Mouse (Mus musculus): ENCODE measurements around the gene Gtf2ird1. TPM values are rescaled to one million over a fixed set of nuclear protein-coding genes. Genes with fewer than 3 reads are reported as not detected.

Gene Gtf2ird1
- total and polyA plus RNA-seq, 3 experiments, result 12.8 to 39.0 (median 13.1) TPM

DNA sequence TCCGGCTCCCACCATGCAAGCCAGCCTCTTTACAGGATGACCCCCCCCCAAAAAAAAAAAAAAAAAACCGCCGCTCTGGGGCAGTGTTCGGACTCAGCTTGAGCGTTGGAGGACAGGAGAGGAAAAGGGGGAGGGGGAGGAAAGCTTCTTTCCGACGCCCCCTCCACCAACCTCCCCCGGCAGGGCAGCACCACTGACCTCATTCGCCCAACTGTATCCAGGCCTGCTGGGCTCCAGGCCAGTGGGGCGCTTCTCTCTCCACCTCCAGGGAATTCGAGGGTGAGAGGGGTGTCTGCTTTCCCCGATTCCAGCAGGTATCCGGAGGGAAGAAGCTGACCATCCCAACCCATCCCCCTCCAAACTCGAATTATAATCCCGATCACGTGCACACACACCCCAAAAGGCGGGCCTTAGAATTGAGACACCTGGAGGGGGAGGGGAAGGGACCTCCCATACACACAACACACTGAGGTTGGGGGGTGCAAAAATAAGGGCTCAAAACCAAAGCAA lies 547 bp downstream of the Gtf2ird1 start:
- Histone ChIP-seq H3K27ac (ENCODE audit: insufficient read depth, low read depth) (no peak overlapping the region), H3K36me3 (replicated peaks in 1 of 2; ENCODE audit: control insufficient read depth in 1 of 2, insufficient read depth in 1 of 2, low read length in 1 of 2) (peaks cover 0 to 20% of the 10 kb centered on the region in 2 experiments), H3K4me2 (ENCODE audit: insufficient read depth, low read depth, poor library complexity, severe bottlenecking) (peak overlapping the region; percentile 57), H3K27me3 (replicated peaks) (no peaks in the 10 kb centered on the region), H3K9ac (ENCODE audit: insufficient read depth, low read depth) (peak overlapping the region; percentile 72), H3K79me2 (replicated peaks; ENCODE audit: control insufficient read depth, extremely low read depth, insufficient read depth, poor library complexity, severe bottlenecking) (no peaks in the 10 kb centered on the region), H3K4me1 (ENCODE audit: control insufficient read depth in 1 of 2, insufficient read depth in 2 of 2) (peaks cover 0 to 16% of the 10 kb centered on the region in 2 experiments; a peak in 2 of 4 replicates), H3K9me3 (replicated peaks; ENCODE audit: low read length) (peaks cover 9% of the 10 kb centered on the region), H3K4me3 (replicated peaks in 1 of 3; ENCODE audit: low read depth in 2 of 3, low read length in 2 of 3, poor library complexity in 1 of 3) (peak overlapping the region; percentile 67 to 81 (median 79))
- TF ChIP-seq MXI1 (IDR thresholded peaks at IDR 0.05; ENCODE audit: low read depth, low read length) (peak; percentile 43; the same call in 1 of the 2 replicates), USF1 (IDR thresholded peaks at IDR 0.05; ENCODE audit: low read depth, low read length) (peak; percentile 50), ZKSCAN1 (IDR thresholded peaks at IDR 0.05; ENCODE audit: borderline replicate concordance, low read depth, low read length) (no peak), JUND (conservative IDR thresholded peaks at IDR 0.05; ENCODE audit: low read depth, low read length) (no peak), CTCF (conservative IDR thresholded peaks at IDR 0.05 in 1 of 2, IDR thresholded peaks at IDR 0.05 in 1 of 2; ENCODE audit: low read depth in 2 of 2, low read length in 2 of 2) (no peak), NRF1 (IDR thresholded peaks at IDR 0.05; ENCODE audit: low read depth, low read length) (no peak), USF2 (conservative IDR thresholded peaks at IDR 0.05; ENCODE audit: low read depth, low read length) (peak; percentile 39), EP300 (IDR thresholded peaks at IDR 0.05; ENCODE audit: low read length) (no peak), PAX5 (IDR thresholded peaks at IDR 0.05; ENCODE audit: low read length) (no peak), CHD2 (IDR thresholded peaks at IDR 0.05; ENCODE audit: low read length) (peak; percentile 78), BHLHE40 (IDR thresholded peaks at IDR 0.05; ENCODE audit: low read depth, low read length) (peak; percentile 94), ZNF384 (IDR thresholded peaks at IDR 0.05; ENCODE audit: low read depth, low read length) (peak; percentile 83)
- DNase-seq (ENCODE audit: extremely low read depth), result no peak
- in situ Hi-C loops (cut with MboI; ENCODE audit: low pct_ligation_motif_present, low pct_unique_long_range_greater_than_20kb, low sequenced_read_pairs), result no loop called here
- dilution Hi-C loops (cut with MboI; ENCODE audit: extremely low pct_ligation_motif_present, extremely low pct_unique_long_range_greater_than_20kb, low sequenced_read_pairs), result no loop called here

DNA sequence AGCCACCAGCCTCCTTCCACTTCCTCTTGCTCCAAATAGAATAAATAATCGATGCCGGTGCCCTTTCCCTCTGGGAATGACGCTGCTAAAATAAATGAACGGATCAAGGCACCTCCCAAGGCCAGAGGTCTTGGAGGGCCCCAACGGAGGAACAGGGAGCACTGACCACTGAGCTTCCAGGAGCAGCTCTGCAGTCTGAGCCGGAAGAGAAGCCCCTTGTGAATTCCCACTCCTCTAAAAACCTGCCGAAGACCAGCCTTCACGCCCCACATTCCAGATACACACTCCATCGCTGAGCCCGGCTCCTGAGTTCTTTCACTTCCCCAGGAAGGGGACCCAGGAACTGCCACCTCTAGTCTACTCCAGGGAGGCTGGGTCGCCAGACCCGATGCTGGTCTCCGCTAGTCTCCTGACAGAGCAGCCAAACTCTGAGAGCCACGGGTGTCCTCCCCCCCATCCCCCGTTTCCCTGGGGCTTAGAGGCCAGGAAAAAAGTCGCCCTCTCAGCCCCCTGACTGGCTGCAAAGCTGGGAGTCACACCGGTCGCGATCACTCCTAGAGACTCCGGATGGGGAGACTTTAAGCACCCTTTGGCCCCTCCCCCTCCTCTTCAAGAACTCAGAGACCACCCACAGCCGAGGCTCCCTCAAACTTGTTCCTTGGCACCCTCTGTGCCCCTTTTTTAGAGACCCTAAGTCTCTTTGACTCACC lies 1.2 kb downstream of the Gtf2ird1 start:
- in situ Hi-C loops (cut with MboI; ENCODE audit: low pct_ligation_motif_present, low pct_unique_long_range_greater_than_20kb, low sequenced_read_pairs), result no loop called here
- no peak for TF ChIP-seq MXI1 (IDR thresholded peaks at IDR 0.05; ENCODE audit: low read depth, low read length)
- no peak for TF ChIP-seq RCOR1 (conservative IDR thresholded peaks at IDR 0.05; ENCODE audit: low read depth, low read length)
- no peak for TF ChIP-seq MAFK (IDR thresholded peaks at IDR 0.05; ENCODE audit: insufficient replicate concordance, low read length)
- no peak for TF ChIP-seq SMC3 (IDR thresholded peaks at IDR 0.05; ENCODE audit: low read depth, low read length)
- no peak for TF ChIP-seq GABPA (IDR thresholded peaks at IDR 0.05; ENCODE audit: insufficient replicate concordance, low read depth, low read length)
- TF ChIP-seq SIN3A (IDR thresholded peaks at IDR 0.05; ENCODE audit: low read length), result no peak
- TF ChIP-seq MYC (IDR thresholded peaks at IDR 0.05; ENCODE audit: low read depth, low read length), result no peak
- no peak for TF ChIP-seq IRF4 (IDR thresholded peaks at IDR 0.05; ENCODE audit: low read depth, low read length)
- no peak for TF ChIP-seq PAX5 (IDR thresholded peaks at IDR 0.05; ENCODE audit: low read length)
- no peak for TF ChIP-seq JUN (IDR thresholded peaks at IDR 0.05; ENCODE audit: insufficient read depth, low read depth, low read length)
- no peak for TF ChIP-seq CHD2 (IDR thresholded peaks at IDR 0.05; ENCODE audit: low read length)
- no peak for TF ChIP-seq USF2 (conservative IDR thresholded peaks at IDR 0.05; ENCODE audit: low read depth, low read length)
- TF ChIP-seq ELF1 (IDR thresholded peaks at IDR 0.05; ENCODE audit: low read depth, low read length), result no peak
- no peak for TF ChIP-seq ETS1 (conservative IDR thresholded peaks at IDR 0.05; ENCODE audit: low read depth, low read length)
- TF ChIP-seq EP300 (IDR thresholded peaks at IDR 0.05; ENCODE audit: low read length), result no peak
- no peak for TF ChIP-seq JUND (conservative IDR thresholded peaks at IDR 0.05; ENCODE audit: low read depth, low read length)
- DNase-seq (ENCODE audit: extremely low read depth), result no peak

More for the DNA sequence above, 1.2 kb downstream of the Gtf2ird1 start:
- Histone ChIP-seq H3K4me3 (replicated peaks in 1 of 3; ENCODE audit: low read depth in 2 of 3, low read length in 2 of 3, poor library complexity in 1 of 3) (peak overlapping the region; percentile 67 to 81 (median 79)), H3K9ac (ENCODE audit: insufficient read depth, low read depth) (peak overlapping the region; percentile 72), H3K4me2 (ENCODE audit: insufficient read depth, low read depth, poor library complexity, severe bottlenecking) (peak overlapping the region; percentile 57), H3K4me1 (ENCODE audit: control insufficient read depth in 1 of 2, insufficient read depth in 2 of 2) (peaks cover 0 to 16% of the 10 kb centered on the region in 2 experiments; a peak in 2 of 4 replicates), H3K27ac (ENCODE audit: insufficient read depth, low read depth) (no peak overlapping the region), H3K36me3 (replicated peaks in 1 of 2; ENCODE audit: control insufficient read depth in 1 of 2, insufficient read depth in 1 of 2, low read length in 1 of 2) (peaks cover 0 to 20% of the 10 kb centered on the region in 2 experiments), H3K27me3 (replicated peaks) (no peaks in the 10 kb centered on the region), H3K79me2 (replicated peaks; ENCODE audit: control insufficient read depth, extremely low read depth, insufficient read depth, poor library complexity, severe bottlenecking) (no peaks in the 10 kb centered on the region), H3K9me3 (replicated peaks; ENCODE audit: low read length) (peaks cover 9% of the 10 kb centered on the region)
- dilution Hi-C loops (cut with MboI; ENCODE audit: extremely low pct_ligation_motif_present, extremely low pct_unique_long_range_greater_than_20kb, low sequenced_read_pairs), result no loop called here

Data from CH12.LX (cell line).